Mouse (Mus musculus) bone marrow macrophage, adult 2 months (primary cell): ENCODE measurements at regions not wholly inside any gene's neighbourhood (a gene's known extent, or its start where the extent isn't known, plus 50 kb on each side); places are given as distances from the start of the nearest gene placed in this dataset.

ENCODE experiments used
- CTCF ChIP-seq: IDR thresholded peaks from 2 replicates; pipeline ENCODE4 v1.5.1; 2012; ENCODE audit warnings: low read depth, mild to moderate bottlenecking, low read length, moderate library complexity
- POLR2A ChIP-seq: IDR thresholded peaks from 2 replicates; pipeline ENCODE4 v1.6.1; 2012; ENCODE audit warnings: mild to moderate bottlenecking, low read depth, low read length, borderline replicate concordance

- TF ChIP-seq CTCF = no peak
- no peak for TF ChIP-seq POLR2A
Observed at GRCm38 (mm10) chr8:115537761-115538160, 169.8 kb downstream of the Maf start.
